Mouse (Mus musculus) heart, postnatal 0 days (tissue): ENCODE results near the gene Ube2a. TPM values are rescaled to one million over a fixed set of nuclear protein-coding genes. Genes with fewer than 3 reads are reported as not detected.

Experiments
- ATAC-seq: fragments of 200-750 bp; cut with Nextera tagmentation; 2 replicates; pipeline ENCODE4 v1.8.0; 2017; ENCODE audit warnings: low read depth, moderate number of reproducible peaks, moderate library complexity; ENCODE audit not compliant: insufficient read depth
- DNase-seq: peaks from one replicate; pipeline ENCODE4 v3.0.0-alpha.2; 2016; ENCODE audit warnings: low spot score
- H3K27ac ChIP-seq: fragments of 300-500 bp; sonication (generic); 2 replicates; pipeline ENCODE4 v1.5.1; 2014; ENCODE audit warnings: low read depth, mild to moderate bottlenecking
- H3K27me3 ChIP-seq: fragments of 300-500 bp; sonication (generic); 2 replicates; pipeline ENCODE4 v1.6.1; 2014; ENCODE audit warnings: low read length, mixed read lengths; ENCODE audit not compliant: control insufficient read depth, insufficient read depth
- H3K36me3 ChIP-seq: fragments of 300-500 bp; sonication (generic); replicated peaks from 2 replicates; pipeline ENCODE4 v1.6.1; 2014; ENCODE audit warnings: low read length, mixed read lengths; ENCODE audit not compliant: control insufficient read depth, insufficient read depth
- H3K4me1 ChIP-seq: fragments of 300-500 bp; sonication (generic); 2 replicates; pipeline ENCODE4 v1.6.1; 2014; ENCODE audit warnings: antibody characterized with exemption; ENCODE audit not compliant: control insufficient read depth, insufficient read depth
- H3K4me2 ChIP-seq: fragments of 300-500 bp; sonication (generic); 2 replicates; pipeline ENCODE4 v1.6.1; 2014; ENCODE audit warnings: low read depth, mild to moderate bottlenecking, low read length, moderate library complexity
- H3K4me3 ChIP-seq: fragments of 300-500 bp; sonication (generic); 2 replicates; pipeline ENCODE4 v1.5.1; 2014; ENCODE audit warnings: low read depth, low read length
- H3K9ac ChIP-seq: fragments of 300-500 bp; sonication (generic); replicated peaks from 2 replicates; pipeline ENCODE4 v1.6.1; 2014; ENCODE audit warnings: low read depth, low read length, mixed read lengths
- H3K9me3 ChIP-seq: fragments of 300-500 bp; sonication (generic); replicated peaks from 2 replicates; pipeline ENCODE4 v1.6.1; 2016; ENCODE audit warnings: low read length; ENCODE audit not compliant: control insufficient read depth
- CTCF ChIP-seq: IDR thresholded peaks from 2 replicates; pipeline ENCODE4 v1.5.1; 2016; ENCODE audit warnings: antibody characterized with exemption, control low read depth, low read depth
- EP300 ChIP-seq: IDR thresholded peaks from 2 replicates; pipeline ENCODE4 v1.6.1; 2016; ENCODE audit warnings: antibody characterized with exemption, low read depth
- WGBS: fragments of 180-500 bp; shearing (Covaris S2); extraction: QIAGEN DNeasy Blood & Tissue Kit; methylation state at CpG from one replicate; pipeline ENCODE4 v1.1.7; 2014; 5-methylcytosine and 5-hydroxymethylcytosine counted together
- polyA plus RNA-seq: library from polyadenylated mRNA; unstranded; fragments of >200 nt; fragmentation: Nextera tagmentation; extraction: Ambion mirVana; gene quantifications from 2 replicates; pipeline ENCODE4 v1.2.1, GENCODE M21; 2015
- total RNA-seq: library from RNA; depleted of rRNA; stranded (reverse); fragments of >200 nt; gene quantifications from 2 replicates; pipeline ENCODE4 v1.2.3, GENCODE M21; 2014; ENCODE audit warnings: low replicate concordance

The Ube2a gene
- total and polyA plus RNA-seq, 2 experiments from 2014 or later: 75.9 to 210 TPM

DNA sequence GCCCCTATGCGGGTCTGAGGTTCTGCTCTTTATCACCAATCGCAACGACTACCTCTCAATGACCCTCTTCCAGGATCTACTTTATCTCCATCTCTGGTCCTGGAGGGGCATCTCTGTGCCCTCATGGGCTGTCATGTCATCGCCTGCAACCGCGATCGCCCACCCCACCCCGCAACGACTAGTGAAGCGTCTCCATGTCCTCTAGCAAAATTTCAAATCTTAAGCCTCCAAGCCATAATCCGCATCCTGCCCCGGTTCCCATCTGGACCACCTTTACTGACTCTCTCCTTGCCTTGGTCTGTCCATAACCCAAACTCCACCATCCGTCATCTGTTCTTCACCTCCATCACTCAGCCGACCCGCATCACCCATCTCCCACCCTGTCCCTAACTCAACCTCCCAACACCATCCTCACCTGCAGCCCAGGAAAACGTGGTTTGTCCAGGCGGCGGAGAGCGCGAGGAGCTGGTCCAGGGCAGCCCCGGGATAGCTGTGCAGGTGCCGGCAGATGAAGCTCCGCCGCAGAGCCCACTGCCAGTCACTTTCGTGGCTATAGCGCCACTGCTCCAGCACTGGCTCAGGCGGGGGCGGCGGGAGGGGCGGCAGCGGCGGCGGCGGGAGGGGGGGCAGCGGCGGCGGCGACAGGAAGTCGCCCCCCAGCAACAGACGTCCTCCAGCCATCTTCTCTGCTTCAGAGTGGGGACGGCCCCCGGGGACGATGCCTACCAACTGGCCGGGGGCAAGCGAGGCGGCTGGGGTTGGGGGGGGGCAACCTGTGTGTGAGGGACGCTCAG is 28.8 kb downstream of the Ube2a start, which contains the start of gene Nkrf:
Gene Nkrf (minus strand): TSS at position 579 of the 794 bp plus-strand sequence.
- H3K9ac ChIP-seq: peak within 1 kb of the TSS; percentile 57
- peak within 1 kb of the TSS; percentile 89 for H3K4me2 ChIP-seq
- WGBS: 16% methylated on average over 36 of the region's 47 CpGs
- H3K9me3 ChIP-seq: no peaks in the 10 kb centered on the region
- peak within 1 kb of the TSS; percentile 78 for H3K27ac ChIP-seq
- H3K36me3 ChIP-seq: no peaks in the 10 kb centered on the region
- H3K4me1 ChIP-seq: no peaks in the 10 kb centered on the region
- no peaks in the 10 kb centered on the region for H3K27me3 ChIP-seq
- peak; percentile 40 for ATAC-seq
- H3K4me3 ChIP-seq: peak within 1 kb of the TSS; percentile 59
- no peak for TF ChIP-seq CTCF
- no peak for TF ChIP-seq EP300
- DNase-seq: no peak

DNA sequence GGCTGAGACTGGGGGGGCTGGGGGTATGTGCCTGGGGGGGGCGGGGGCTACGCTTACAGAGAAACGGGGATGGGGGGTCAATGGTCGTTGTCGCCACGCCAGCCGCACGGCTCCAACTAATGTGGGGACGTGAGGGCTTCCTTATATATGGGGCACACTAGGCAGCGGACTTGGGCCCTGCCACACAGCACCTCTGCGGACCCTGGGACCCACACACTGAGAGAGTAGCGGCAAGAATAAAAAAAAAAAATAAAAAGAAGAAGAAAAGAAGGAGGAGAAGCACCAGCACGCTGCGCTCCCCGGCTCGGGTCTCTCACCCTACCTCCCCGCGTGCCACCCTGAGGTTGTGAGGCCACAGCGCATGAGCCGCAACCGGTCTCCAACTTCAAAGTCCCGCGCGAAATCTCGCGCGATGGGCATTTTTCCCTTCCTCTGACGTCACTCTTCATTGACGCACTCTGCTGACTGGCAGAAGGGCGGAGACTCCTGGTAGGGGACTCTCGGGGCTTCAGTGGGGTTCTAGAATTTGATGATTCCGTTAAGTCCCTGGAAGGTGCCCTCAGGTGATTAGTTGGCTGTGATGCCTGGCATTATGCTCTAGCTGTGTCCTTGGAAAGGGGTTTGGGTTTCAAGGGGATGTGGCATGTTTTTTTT is 29.5 kb downstream of the Ube2a start:
- H3K4me1 ChIP-seq: no peaks in the 10 kb centered on the region
- TF ChIP-seq EP300 (peak; percentile 57; the same call in 1 of the 2 replicates), CTCF (no peak)
- peak overlapping the region; percentile 78 for H3K27ac ChIP-seq
- peak overlapping the region; percentile 57 for H3K9ac ChIP-seq
- WGBS: 14% methylated on average over 30 of the region's 32 CpGs
- H3K4me2 ChIP-seq: peak overlapping the region; percentile 89
- ATAC-seq (peak; percentile 95), DNase-seq (peak; percentile 89)
- no peaks in the 10 kb centered on the region for H3K27me3 ChIP-seq
- H3K36me3 ChIP-seq: no peaks in the 10 kb centered on the region
- H3K4me3 ChIP-seq: peak overlapping the region; percentile 59
- no peaks in the 10 kb centered on the region for H3K9me3 ChIP-seq

DNA sequence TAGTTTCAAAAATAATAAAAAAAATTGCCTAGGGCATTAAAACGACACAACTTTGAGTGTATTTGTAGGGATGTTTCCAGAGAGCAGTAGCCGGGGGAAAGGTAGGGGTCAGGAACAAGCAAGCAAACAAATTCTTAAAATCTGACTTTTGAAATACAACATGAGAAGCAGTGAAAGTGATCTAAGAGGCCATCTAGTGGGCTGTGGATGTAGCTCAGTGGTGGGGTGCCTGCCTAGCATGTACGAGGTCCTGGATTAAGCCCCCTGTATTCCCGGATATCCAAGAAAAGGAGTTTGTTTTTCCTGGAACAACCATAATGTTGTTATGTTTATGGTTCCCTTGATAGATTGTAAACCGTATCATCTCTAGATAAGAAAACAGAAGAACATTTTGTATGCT is 32.8 kb downstream of the Ube2a start:
- TF ChIP-seq CTCF (peak; percentile 20; the same call in 1 of the 2 replicates), EP300 (no peak)
- H3K4me3 ChIP-seq: no peak overlapping the region
- no peak overlapping the region for H3K9ac ChIP-seq
- DNase-seq: no peak
- no peaks in the 10 kb centered on the region for H3K4me1 ChIP-seq
- H3K36me3 ChIP-seq: no peaks in the 10 kb centered on the region
- ATAC-seq: no peak
- no peaks in the 10 kb centered on the region for H3K9me3 ChIP-seq
- no peaks in the 10 kb centered on the region for H3K27me3 ChIP-seq
- no peak overlapping the region for H3K27ac ChIP-seq
- 19% methylated on average over 5 of the region's 5 CpGs for WGBS
- H3K4me2 ChIP-seq: no peak overlapping the region

DNA sequence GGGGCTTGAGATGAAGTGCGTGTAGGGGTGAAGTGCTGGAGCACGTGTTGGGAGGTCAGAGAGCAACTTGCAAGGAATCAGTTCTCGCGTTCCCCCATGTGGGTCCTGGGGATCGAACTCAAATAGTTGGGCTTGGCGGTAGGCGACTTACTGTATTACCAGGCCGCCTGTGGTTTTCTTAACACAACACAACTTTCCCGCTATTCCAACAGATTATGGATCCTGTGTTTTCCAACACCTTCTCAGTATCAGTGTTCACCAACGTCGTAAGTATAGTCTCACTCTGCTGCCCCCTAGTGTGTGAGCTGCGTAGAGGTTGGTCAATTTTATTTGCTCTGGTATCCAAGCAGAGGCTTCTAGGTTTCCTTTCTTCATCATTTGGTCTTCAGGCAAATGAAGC is 37.6 kb downstream of the Ube2a start:
- no peaks in the 10 kb centered on the region for H3K4me1 ChIP-seq
- DNase-seq: no peak
- no peak overlapping the region for H3K27ac ChIP-seq
- 43% methylated on average over 12 of the region's 12 CpGs for WGBS
- H3K9ac ChIP-seq: no peak overlapping the region
- no peaks in the 10 kb centered on the region; the same call in 1 of the 2 replicates for H3K36me3 ChIP-seq
- no peaks in the 10 kb centered on the region for H3K9me3 ChIP-seq
- peak; percentile 58 for TF ChIP-seq CTCF
- no peak for TF ChIP-seq EP300
- H3K27me3 ChIP-seq: no peaks in the 10 kb centered on the region
- no peak for ATAC-seq
- no peak overlapping the region for H3K4me3 ChIP-seq
- H3K4me2 ChIP-seq: no peak overlapping the region

DNA sequence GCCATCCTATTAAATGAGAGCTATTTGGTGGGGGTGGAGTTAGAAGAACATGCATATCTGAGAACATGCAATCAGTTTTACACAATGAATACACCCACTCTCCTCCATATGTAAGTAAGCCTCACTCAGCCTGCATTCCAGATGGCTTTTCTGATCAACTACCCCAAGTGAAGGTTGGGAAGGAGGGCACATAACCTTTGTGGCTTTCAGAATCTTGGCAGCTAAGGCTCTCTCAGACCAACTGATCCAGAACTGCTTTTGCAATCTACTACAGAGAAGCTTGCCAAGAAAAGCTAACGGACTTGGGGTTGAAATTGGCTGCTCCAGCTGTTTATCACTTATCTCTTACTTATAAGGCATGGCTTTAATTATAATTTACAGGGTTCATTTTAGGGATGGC is 44.0 kb downstream of the Ube2a start:
- Histone ChIP-seq H3K27ac (no peak overlapping the region), H3K27me3 (no peaks in the 10 kb centered on the region), H3K36me3 (peaks cover 11% of the 10 kb centered on the region; the same call in 1 of the 2 replicates), H3K9me3 (no peaks in the 10 kb centered on the region), H3K4me1 (no peaks in the 10 kb centered on the region), H3K4me3 (no peak overlapping the region), H3K4me2 (no peak overlapping the region), H3K9ac (no peak overlapping the region)
- no peak for DNase-seq
- WGBS: 44% methylated on average over 1 of the region's 1 CpGs
- TF ChIP-seq CTCF (no peak), EP300 (no peak)
- no peak for ATAC-seq
